Mouse (Mus musculus) liver, embryonic 14.5 days (tissue): Measurements from ENCODE around the gene Pdcd1. TPM values are rescaled to one million over a fixed set of nuclear protein-coding genes. Genes with fewer than 3 reads are reported as not detected.

Experiments
- ATAC-seq: fragments of 200-750 bp; cut with Nextera tagmentation; 2 replicates; pipeline ENCODE4 v1.8.0; 2017; ENCODE audit warnings: moderate number of reproducible peaks, mild to moderate bottlenecking, moderate library complexity; ENCODE audit not compliant: insufficient read depth
- DNase-seq, 3 experiments: peaks; one replicate each; pipeline ENCODE4 v3.0.0-alpha.2; 2012 to 2013; ENCODE audit warnings: low read depth in 3 of 3, low spot score in 3 of 3
- H3K27ac ChIP-seq: fragments of 300-500 bp; sonication (generic); 2 replicates; pipeline ENCODE4 v1.5.1; 2014; ENCODE audit warnings: moderate library complexity, mild to moderate bottlenecking, control low read depth, inconsistent platforms
- H3K27me3 ChIP-seq: fragments of 300-500 bp; sonication (generic); 2 replicates; pipeline ENCODE4 v1.6.1; 2014; ENCODE audit warnings: mild to moderate bottlenecking, low read length, moderate library complexity; ENCODE audit not compliant: control insufficient read depth, insufficient read depth
- H3K36me3 ChIP-seq: fragments of 300-500 bp; sonication (generic); replicated peaks from 2 replicates; pipeline ENCODE4 v1.6.1; 2014; ENCODE audit warnings: low read depth; ENCODE audit not compliant: control insufficient read depth, insufficient read depth
- H3K4me1 ChIP-seq, 2 experiments: fragments of 200-500 bp in 1 of 2; fragments of 300-500 bp in 1 of 2; sonication (generic) in 1 of 2; replicated peaks; 2 replicates each; pipeline ENCODE4 v1.6.1; 2012 to 2014; ENCODE audit warnings: antibody characterized with exemption in 1 of 2, inconsistent platforms in 1 of 2, low read length in 1 of 2; ENCODE audit not compliant: control insufficient read depth in 2 of 2, insufficient read depth in 2 of 2
- H3K4me2 ChIP-seq: fragments of 300-500 bp; sonication (generic); 2 replicates; pipeline ENCODE4 v1.6.1; 2014; ENCODE audit warnings: low read depth, mild to moderate bottlenecking, control low read depth, moderate library complexity
- H3K4me3 ChIP-seq, 2 experiments: fragments of 200-500 bp in 1 of 2; fragments of 300-500 bp in 1 of 2; sonication (generic) in 1 of 2; 2 replicates each; pipeline ENCODE4 v1.5.1; 2012 to 2014; ENCODE audit warnings: low read depth in 2 of 2, low read length in 2 of 2, mild to moderate bottlenecking in 2 of 2, control low read depth in 1 of 2, inconsistent platforms in 1 of 2, moderate library complexity in 1 of 2; ENCODE audit not compliant: insufficient read depth in 1 of 2
- H3K9ac ChIP-seq: fragments of 300-500 bp; sonication (generic); replicated peaks from 2 replicates; pipeline ENCODE4 v1.6.1; 2014; ENCODE audit warnings: mild to moderate bottlenecking, control low read depth, moderate library complexity
- H3K9me3 ChIP-seq: fragments of 300-500 bp; sonication (generic); 2 replicates; pipeline ENCODE4 v1.6.1; 2016; ENCODE audit warnings: low read length, mixed read lengths; ENCODE audit not compliant: control insufficient read depth
- CTCF ChIP-seq: IDR thresholded peaks from 2 replicates; pipeline ENCODE4 v1.5.1; 2016; ENCODE audit warnings: antibody characterized with exemption, low read depth, control low read depth
- EP300 ChIP-seq: IDR thresholded peaks from 2 replicates; pipeline ENCODE4 v1.6.1; 2016; ENCODE audit warnings: antibody characterized with exemption, low read depth
- WGBS: fragments of 180-500 bp; shearing (Covaris S2); extraction: QIAGEN DNeasy Blood & Tissue Kit; methylation state at CpG from one replicate; pipeline ENCODE4 v1.1.7; 2014; ENCODE audit not compliant: insufficient replicate concordance; 5-methylcytosine and 5-hydroxymethylcytosine counted together
- polyA plus RNA-seq, 2 experiments: library from polyadenylated mRNA; depleted of rRNA in 1 of 2; stranded (reverse) in 1 of 2; unstranded in 1 of 2; fragments of >200 nt; fragmentation: Nextera tagmentation in 1 of 2; extraction: Ambion mirVana in 1 of 2; gene quantifications; 2 replicates each; pipeline versions ENCODE4 v1.2.1 to v1.2.3; 2012 to 2014

Pdcd1 gene
- polyA plus RNA-seq, 2 experiments: 0.03 TPM; not detected in 1

DNA sequence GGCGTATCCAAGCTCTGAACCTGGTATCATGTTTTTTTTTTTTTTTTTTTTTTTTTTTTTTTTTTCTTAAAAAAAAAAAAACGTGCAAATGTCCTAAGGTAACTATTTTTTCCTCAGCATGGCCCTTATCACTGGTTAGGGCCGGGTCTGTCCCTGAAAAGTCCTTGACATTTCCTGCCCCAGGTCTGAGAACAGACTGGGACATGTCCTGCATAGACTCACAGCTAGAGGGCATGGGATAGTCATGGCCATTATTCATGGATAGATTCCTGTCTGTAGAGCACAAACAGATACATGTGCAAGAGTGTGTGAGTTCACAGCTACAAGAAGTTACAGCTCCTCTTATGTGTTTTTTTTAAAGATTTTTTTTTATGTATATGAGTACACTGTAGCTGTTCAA, 63.6 kb downstream of the Pdcd1 start:
- H3K27ac ChIP-seq: no peak overlapping the region
- TF ChIP-seq CTCF: no peak
- TF ChIP-seq EP300: no peak
- no peaks in the 10 kb centered on the region for H3K4me1 ChIP-seq
- H3K27me3 ChIP-seq: no peaks in the 10 kb centered on the region
- H3K9ac ChIP-seq: no peak overlapping the region
- no peaks in the 10 kb centered on the region for H3K36me3 ChIP-seq
- H3K4me2 ChIP-seq: no peak overlapping the region
- no peaks in the 10 kb centered on the region for H3K9me3 ChIP-seq
- no peak for DNase-seq
- no peak overlapping the region for H3K4me3 ChIP-seq
- ATAC-seq: no peak
- WGBS: 22% methylated on average over 3 of the region's 3 CpGs

Other genes with a start within 250 kb of the Pdcd1 start
- 5.3 and 6.9 TPM in 2 replicates for gene Ing5, start 248.6 kb downstream of the Pdcd1 start, polyA plus RNA-seq (2012; rRNA removed)
- gene Ing5, start 248.6 kb downstream of the Pdcd1 start, polyA plus RNA-seq (2014; fragmentation: Nextera tagmentation; extraction: Ambion mirVana): 7.6 and 9.6 TPM in 2 replicates
- gene D2hgdh, start 227.6 kb downstream of the Pdcd1 start, polyA plus RNA-seq (2012; rRNA removed): 6.4 and 6.8 TPM in 2 replicates
- 3.7 and 5.0 TPM in 2 replicates for gene D2hgdh, start 227.6 kb downstream of the Pdcd1 start, polyA plus RNA-seq (2014; fragmentation: Nextera tagmentation; extraction: Ambion mirVana)
- gene Gal3st2, start 191.2 kb downstream of the Pdcd1 start, polyA plus RNA-seq (2012; rRNA removed): not detected in 2 replicates
- gene Gal3st2, start 191.2 kb downstream of the Pdcd1 start, polyA plus RNA-seq (2014; fragmentation: Nextera tagmentation; extraction: Ambion mirVana): not detected in 2 replicates
- not detected in 2 replicates for gene Gal3st2b, start 134.2 kb downstream of the Pdcd1 start, polyA plus RNA-seq (2012; rRNA removed)
- gene Gal3st2b, start 134.2 kb downstream of the Pdcd1 start, polyA plus RNA-seq (2014; fragmentation: Nextera tagmentation; extraction: Ambion mirVana): not detected in 2 replicates
- gene Gal3st2c, start 62.0 kb downstream of the Pdcd1 start, polyA plus RNA-seq (2012; rRNA removed): not detected in 2 replicates
- gene Gal3st2c, start 62.0 kb downstream of the Pdcd1 start, polyA plus RNA-seq (2014; fragmentation: Nextera tagmentation; extraction: Ambion mirVana): not detected in 2 replicates
- gene Neu4, start 32.1 kb downstream of the Pdcd1 start, polyA plus RNA-seq (2012; rRNA removed): not detected in 2 replicates
- gene Neu4, start 32.1 kb downstream of the Pdcd1 start, polyA plus RNA-seq (2014; fragmentation: Nextera tagmentation; extraction: Ambion mirVana): not detected in 2 replicates